Mouse (Mus musculus): ENCODE data around the gene Gpr21.

DNA sequence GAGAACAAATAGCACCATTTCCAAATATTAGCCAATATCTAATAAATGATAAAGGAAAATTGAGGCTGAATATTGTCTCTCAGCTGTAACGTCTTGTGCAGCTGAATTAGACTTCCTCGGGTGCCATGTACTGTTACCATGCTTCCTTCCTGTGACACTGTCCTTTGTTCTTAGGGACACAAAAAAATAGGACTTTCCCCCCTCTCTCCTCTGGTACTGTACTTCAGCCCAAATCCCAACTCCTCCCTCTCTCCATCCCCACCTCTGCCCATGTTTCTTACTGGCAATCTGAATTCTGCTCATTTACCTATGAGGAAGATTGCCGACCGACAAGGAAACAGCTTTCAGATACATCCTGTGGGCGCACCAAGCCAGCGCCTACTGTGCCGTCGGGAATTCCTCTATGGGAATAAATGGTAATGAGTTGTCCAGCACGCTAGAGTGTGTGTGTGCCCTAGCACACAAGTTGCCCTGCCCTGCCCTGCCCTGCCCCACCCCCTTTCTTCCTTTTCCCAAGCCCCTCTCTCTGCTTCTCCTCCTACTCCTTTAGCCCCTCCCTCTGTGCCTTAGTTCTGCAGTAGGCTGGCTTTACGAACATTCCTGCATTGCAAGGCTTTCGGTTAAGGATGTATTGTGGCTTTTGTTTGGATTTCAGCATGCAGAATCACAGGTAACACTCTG is at the start of gene Gpr21:
- TF ChIP-seq CTCF (IDR thresholded peaks at IDR 0.05; ENCODE audit: low read depth, low read length) (no peak), POLR2A (IDR thresholded peaks at IDR 0.05; ENCODE audit: extremely low read depth, insufficient read depth, low read length) (no peak)

Data from liver, adult 2 months (tissue).